Mouse (Mus musculus) cortical plate, adult 2 months (tissue): ENCODE data around the gene Vwa8. TPM values are rescaled to one million over a fixed set of nuclear protein-coding genes. Genes with fewer than 3 reads are reported as not detected.

Experiments used
- H3K27ac ChIP-seq: fragments of 200-500 bp; 2 replicates; pipeline ENCODE4 v1.5.1; 2012; ENCODE audit warnings: low read length, control low read depth, inconsistent platforms; ENCODE audit not compliant: insufficient read depth
- H3K4me1 ChIP-seq: fragments of 200-500 bp; 2 replicates; pipeline ENCODE4 v1.6.1; 2011; ENCODE audit warnings: low read length; ENCODE audit not compliant: control insufficient read depth, insufficient read depth
- H3K4me3 ChIP-seq: fragments of 200-500 bp; 2 replicates; pipeline ENCODE4 v1.5.1; 2011; ENCODE audit warnings: mild to moderate bottlenecking, low read length, control low read depth; ENCODE audit not compliant: insufficient read depth
- CTCF ChIP-seq: fragments of 200-500 bp; IDR thresholded peaks from 2 replicates; pipeline ENCODE4 v1.5.1; 2011; ENCODE audit warnings: mild to moderate bottlenecking, control low read depth, low read length; ENCODE audit not compliant: insufficient read depth; ENCODE audit errors: extremely low read depth
- POLR2A ChIP-seq: fragments of 200-500 bp; IDR thresholded peaks from 2 replicates; pipeline ENCODE4 v1.6.1; 2011; ENCODE audit warnings: mild to moderate bottlenecking, low read length, control low read depth; ENCODE audit not compliant: insufficient read depth; ENCODE audit errors: extremely low read depth
- polyA plus RNA-seq: library from polyadenylated mRNA; depleted of rRNA; stranded (reverse); fragments of >200 nt; gene quantifications from 2 replicates; pipeline ENCODE4 v1.2.3, GENCODE M21; 2012

Vwa8 gene
- polyA plus RNA-seq, 1 experiment, result 29.3 TPM

DNA sequence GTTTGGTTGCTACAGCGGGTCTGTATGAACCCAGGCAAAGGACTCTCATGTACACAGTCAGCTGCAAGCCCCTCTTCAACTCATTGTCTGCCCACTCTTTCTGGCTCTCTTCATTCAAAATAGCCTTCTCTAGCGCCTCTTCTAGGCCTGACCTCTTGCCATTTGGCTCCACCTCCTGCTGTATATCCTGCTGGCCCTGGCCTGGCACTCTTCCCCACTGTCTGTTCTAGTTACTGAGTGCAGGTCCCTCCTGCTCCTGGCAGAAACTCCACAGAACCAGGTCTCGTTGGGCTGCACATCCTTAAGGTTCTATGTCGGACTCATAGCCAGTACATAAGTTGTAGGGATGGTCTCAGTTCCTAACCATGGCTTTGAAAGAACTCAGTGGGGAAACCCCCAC lies 293.5 kb downstream of the Vwa8 start:
- H3K4me3 ChIP-seq, result no peak overlapping the region
- no peak for TF ChIP-seq POLR2A
- no peak overlapping the region for H3K27ac ChIP-seq
- 0 out of 2 replicates have a peak, but pooled peaks cover 2% of the 10 kb centered on the region for H3K4me1 ChIP-seq

DNA sequence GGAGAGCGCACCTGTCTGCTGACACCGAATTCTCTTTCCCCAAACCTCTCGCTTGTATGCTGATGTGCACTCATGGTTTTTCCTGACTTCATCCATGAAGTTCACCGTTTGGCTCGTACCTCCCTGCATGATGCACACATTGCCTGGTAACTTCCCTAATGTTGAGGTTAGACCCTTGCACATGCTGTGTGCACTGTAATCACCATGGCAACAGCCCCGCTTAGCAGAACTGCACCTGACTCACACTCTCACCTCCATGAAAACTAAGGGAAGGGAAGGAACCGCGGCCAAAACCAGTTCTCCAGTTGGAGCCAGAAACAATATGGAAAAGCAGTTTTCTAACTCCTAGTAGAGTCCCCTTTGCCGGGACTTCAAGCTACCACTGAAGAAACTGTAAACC lies 294.8 kb downstream of the Vwa8 start:
- TF ChIP-seq CTCF (no peak), POLR2A (no peak)
- Histone ChIP-seq H3K4me3 (no peak overlapping the region), H3K27ac (no peak overlapping the region), H3K4me1 (0 out of 2 replicates have a peak, but pooled peaks cover 2% of the 10 kb centered on the region)

DNA sequence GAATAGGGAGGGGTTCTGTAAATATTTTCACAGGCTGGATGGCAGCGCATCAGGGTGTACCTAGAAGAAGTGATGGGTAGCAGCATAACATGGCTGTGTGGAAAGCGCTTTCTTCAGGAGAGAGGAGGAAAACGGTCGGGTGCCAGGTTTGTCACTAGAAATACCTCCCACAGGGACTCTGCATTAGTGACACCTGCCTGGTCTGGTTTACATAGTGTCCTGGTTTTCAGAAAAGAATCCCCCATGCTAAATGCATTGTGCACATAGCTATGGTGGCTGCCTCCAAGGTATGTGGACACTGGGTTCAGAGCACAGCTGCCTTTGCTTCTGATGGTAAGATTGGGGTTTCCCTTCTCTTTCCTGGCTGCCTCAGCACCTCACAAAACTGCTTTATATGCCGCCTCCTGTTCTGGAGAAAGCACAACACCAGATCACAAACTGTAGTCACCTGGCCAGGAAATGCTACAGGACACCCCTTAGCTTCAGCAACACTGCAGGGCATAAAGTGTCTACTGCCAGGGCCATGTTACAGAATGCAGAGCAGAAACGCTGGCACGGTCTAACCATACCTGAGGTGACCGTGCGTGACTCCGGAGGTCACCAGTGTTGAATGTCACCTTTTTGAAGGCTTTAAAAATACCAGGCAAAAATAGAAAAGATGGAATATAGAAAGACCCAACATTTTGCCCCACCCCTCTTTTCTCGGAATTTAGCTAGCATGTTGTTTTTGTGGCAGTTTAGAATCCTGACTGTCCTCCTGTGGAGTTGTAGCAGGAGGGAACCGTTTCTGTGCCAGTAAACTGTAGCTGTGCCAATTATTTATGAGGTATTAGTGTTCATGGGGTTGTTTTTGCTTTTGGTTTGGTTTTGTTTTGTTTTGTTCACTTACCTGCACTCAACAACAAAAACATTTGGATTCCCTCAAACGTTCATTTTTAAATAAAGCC lies 295.7 kb downstream of the Vwa8 start:
- H3K27ac ChIP-seq, result no peak overlapping the region
- no peak overlapping the region for H3K4me3 ChIP-seq
- H3K4me1 ChIP-seq, result 0 out of 2 replicates have a peak, but pooled peaks cover 2% of the 10 kb centered on the region
- TF ChIP-seq CTCF (no peak), POLR2A (no peak)

DNA sequence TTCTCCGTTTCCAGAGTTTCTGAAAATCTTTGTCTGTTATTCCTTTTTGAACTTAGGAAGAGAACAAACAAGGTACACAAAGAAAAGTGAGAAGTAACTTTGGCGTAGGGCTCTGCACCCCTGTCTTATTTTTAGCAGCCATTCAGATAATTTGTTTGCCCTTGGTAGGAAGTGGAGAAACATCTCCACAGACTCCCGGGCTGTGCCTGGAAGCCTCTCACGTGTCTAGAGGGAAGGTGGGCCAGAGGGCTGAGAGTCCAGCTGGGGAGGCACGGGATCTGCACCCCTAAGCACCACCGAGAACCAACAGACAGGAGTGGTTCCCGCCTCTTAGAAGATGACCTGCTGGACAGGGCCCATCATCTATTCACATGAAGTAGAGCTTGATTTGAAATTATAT lies 302.9 kb downstream of the Vwa8 start:
- H3K4me1 ChIP-seq, result no peaks in the 10 kb centered on the region
- H3K27ac ChIP-seq, result no peak overlapping the region
- TF ChIP-seq CTCF (no peak), POLR2A (no peak)
- no peak overlapping the region for H3K4me3 ChIP-seq

DNA sequence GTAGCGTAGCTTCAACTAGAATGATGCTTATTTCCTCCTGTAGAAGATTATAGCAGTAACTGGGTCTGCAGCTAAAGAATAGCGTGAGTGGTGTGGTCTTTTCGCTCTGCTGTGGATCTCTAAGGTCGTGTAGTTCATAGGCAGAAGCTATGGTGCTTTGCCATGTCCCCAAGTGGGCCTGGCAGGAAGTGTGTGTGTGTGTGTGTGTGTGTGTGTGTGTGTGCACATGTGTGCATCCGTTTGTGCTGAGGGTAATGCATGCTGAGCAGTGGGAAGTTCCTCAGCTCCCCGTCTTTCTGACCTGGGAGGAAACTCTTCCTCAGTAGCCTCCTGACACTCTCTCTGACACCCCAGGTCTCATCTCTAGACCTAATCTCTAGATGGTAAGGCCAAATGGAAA lies 305.0 kb downstream of the Vwa8 start:
- H3K4me1 ChIP-seq, result no peaks in the 10 kb centered on the region
- TF ChIP-seq CTCF (no peak), POLR2A (no peak)
- no peak overlapping the region for H3K4me3 ChIP-seq
- no peak overlapping the region for H3K27ac ChIP-seq

DNA sequence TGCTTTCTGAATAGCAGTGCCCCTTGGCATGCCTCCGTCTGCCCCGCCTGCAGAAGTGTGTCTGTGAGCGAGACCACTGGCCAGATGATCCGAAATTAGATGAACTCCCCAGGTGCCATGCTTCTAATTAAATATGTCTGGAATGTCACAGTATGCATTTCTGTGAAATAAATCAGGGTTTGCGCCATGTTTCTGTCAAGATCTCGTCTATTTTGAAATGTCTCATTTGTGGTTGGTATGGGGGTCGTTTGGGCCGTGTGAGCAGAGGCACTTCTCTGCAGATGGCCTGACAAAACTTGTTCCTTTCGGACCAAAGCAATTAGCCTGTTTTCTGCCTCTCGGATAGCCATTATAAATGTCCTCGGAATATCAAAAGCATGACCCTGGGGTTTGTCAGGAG lies 306.1 kb downstream of the Vwa8 start:
- Histone ChIP-seq H3K4me3 (no peak overlapping the region), H3K27ac (no peak overlapping the region), H3K4me1 (no peaks in the 10 kb centered on the region)
- TF ChIP-seq POLR2A, result no peak
- TF ChIP-seq CTCF, result no peak

DNA sequence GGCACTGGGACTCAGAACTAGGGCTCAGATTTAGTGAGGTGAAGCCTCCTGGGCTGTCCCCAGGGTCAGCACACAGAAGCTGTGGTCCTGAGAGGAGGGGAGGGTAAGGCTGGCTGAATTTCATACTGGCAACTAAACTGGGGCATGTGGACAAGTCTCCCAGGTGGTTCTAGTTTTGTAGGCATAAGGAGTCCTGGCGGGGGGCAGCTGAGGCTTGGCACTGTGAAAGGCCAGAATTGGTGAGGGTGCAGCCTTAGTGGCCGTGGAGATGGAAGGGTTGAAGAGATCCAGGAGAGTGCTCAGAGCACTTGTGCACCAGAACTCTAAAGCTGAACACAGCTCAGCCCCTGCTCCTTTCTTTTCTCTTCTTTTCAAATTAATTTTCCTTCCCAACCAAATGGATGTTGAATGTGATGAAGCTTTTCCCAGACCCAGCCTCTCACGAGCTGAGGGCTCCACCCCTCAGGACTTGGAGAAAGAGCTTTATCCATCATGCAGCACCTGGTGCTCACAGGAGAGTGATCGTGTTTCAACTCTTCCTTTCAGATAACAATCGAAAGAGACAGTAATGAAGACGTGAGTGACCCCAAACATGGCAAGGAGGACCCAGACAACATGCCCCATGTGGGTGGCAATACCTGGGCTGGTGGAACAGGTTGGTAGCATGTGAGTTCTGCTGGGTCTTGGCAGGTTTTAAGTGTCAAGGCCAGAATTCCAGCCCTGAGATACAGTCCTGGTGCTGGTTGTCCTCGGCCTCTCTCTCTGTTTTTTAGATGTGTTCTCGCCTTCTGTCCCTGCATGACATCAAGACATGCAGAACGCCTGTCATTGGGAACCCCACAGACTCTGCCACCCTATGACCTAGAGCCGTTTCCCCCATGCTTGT lies 307.9 kb downstream of the Vwa8 start:
- TF ChIP-seq POLR2A (no peak), CTCF (no peak)
- H3K27ac ChIP-seq, result no peak overlapping the region
- H3K4me1 ChIP-seq, result no peaks in the 10 kb centered on the region
- H3K4me3 ChIP-seq, result no peak overlapping the region

DNA sequence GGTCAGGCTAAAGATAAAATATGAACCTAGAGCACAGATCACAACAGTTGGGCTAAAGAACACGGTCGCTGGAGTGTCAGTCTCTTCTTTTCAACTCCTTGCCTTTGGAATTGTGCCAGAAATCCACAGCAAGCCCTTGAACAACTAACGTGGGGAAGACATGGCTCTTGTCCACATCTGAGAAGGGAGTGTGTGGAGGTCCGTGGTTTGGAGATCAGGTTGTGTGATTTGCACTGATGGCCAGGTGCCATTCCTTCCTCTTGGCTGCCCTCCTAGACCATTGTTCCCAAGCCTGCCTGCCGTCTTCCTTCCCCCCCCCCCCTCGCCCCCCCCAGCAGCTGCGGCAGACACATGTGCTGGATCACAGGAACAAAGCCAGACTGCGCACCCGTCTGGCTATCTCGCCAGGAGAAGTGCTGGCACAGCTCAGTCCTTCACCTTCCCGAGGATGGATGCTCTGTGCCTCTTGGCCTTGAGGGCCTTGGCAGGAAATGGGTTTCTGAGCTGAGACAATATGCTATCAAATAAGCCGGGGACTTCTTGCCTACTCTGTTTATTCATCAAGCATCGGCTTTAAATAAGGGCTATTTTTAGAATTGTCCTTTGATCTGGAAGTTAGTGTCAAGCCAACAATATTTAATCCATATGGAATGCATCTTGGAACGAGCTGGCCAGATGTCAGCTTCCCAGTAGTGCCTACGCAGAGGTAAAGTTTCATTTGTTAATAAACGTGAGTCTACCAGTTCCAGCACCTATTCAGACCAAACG lies 308.8 kb downstream of the Vwa8 start:
- Histone ChIP-seq H3K27ac (no peak overlapping the region), H3K4me1 (no peaks in the 10 kb centered on the region), H3K4me3 (no peak overlapping the region)
- TF ChIP-seq CTCF, result no peak
- no peak for TF ChIP-seq POLR2A

DNA sequence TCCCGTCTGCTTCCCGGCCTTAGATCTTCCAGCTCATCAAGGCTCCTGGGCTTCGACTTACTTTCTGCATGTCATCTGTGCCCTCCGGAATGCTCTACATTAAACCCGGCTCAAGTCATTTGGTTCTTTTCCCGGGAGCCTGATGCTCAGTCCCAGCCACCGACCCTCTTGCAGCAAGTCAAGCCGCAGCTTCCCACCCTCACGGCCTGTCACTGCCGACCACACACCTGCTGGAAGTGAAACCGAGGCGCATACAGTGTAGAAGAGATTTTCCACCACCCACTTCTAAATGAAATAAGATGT lies 309.3 kb downstream of the Vwa8 start:
- Histone ChIP-seq H3K4me3 (no peak overlapping the region), H3K4me1 (no peaks in the 10 kb centered on the region), H3K27ac (no peak overlapping the region)
- TF ChIP-seq POLR2A (no peak), CTCF (no peak)

DNA sequence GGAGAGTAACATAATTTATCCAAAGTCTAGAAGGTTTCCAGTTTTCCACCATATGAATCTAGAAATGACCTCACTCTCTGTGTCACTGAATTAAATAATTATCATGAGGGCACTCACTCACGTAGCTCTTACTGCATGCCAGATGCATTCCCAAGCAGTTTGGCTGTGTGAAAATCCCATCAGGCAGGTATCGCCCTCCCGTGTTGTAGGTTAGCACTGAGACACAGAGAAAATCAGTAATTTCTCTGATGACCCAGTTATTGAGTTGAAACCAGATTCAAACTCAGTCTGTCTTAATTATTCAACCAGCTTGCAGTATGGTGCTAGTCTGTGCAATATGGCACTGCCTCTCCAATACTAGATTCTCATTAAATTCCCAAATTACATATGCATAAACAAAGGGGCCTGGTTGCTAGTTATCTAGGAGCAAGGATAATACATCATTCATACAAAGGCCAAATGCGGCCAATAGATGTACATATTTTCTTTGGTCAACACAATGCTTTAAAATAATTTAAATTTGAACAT lies 309.9 kb downstream of the Vwa8 start:
- TF ChIP-seq POLR2A, result no peak
- no peak for TF ChIP-seq CTCF
- Histone ChIP-seq H3K27ac (no peak overlapping the region), H3K4me3 (no peak overlapping the region), H3K4me1 (no peaks in the 10 kb centered on the region)
